Mouse (Mus musculus): ENCODE data around the gene Gm5662. TPM values are rescaled to one million over a fixed set of nuclear protein-coding genes. Genes with fewer than 3 reads are reported as not detected.
"Not testable (repeated sequence)": the region's sequence is repeated elsewhere in the genome, so short reads cannot be mapped to it uniquely, and the experiment has no call there.

Gene Gm5662
- polyA plus RNA-seq, 1 experiment from 2014 or later: not detected

- not testable (repeated sequence) for H3K27me3 ChIP-seq (ENCODE audit: control insufficient read depth, insufficient read depth, low read depth, low read length); H3K27ac ChIP-seq (ENCODE audit: low read length); H3K9ac ChIP-seq (ENCODE audit: low read length); ATAC-seq (ENCODE audit: low read depth); H3K4me1 ChIP-seq (replicated peaks; ENCODE audit: control insufficient read depth, insufficient read depth, low read length); H3K9me3 ChIP-seq (ENCODE audit: control insufficient read depth, low read length); H3K4me2 ChIP-seq (ENCODE audit: low read depth, low read length); H3K36me3 ChIP-seq (ENCODE audit: control insufficient read depth, insufficient read depth, low read length); H3K4me3 ChIP-seq (ENCODE audit: low read length)
- WGBS: 50% methylated on average over 1 of the region's 1 CpGs
These were observed 31.4 kb downstream of the Gm5662 start for GRCm38 (mm10) chr12:88242940-88243339.

Other genes with a start within 250 kb of the Gm5662 start
- gene Gm2056, start 247.5 kb downstream of the Gm5662 start, polyA plus RNA-seq (2015; fragmentation: Nextera tagmentation; extraction: Ambion mirVana): not detected in 2 replicates
- gene Gm16368, start 190.8 kb downstream of the Gm5662 start, polyA plus RNA-seq (2015; fragmentation: Nextera tagmentation; extraction: Ambion mirVana): not detected in 2 replicates
- gene Gm10436, start 92.4 kb downstream of the Gm5662 start, polyA plus RNA-seq (2015; fragmentation: Nextera tagmentation; extraction: Ambion mirVana): not detected in 2 replicates
- not detected in 2 replicates for gene Gm8332, start 24.4 kb downstream of the Gm5662 start, polyA plus RNA-seq (2015; fragmentation: Nextera tagmentation; extraction: Ambion mirVana)
- not detected in 2 replicates for gene Gm5039, start 49.5 kb upstream of the Gm5662 start, polyA plus RNA-seq (2015; fragmentation: Nextera tagmentation; extraction: Ambion mirVana)
- 16.2 and 17.1 TPM in 2 replicates for gene Adck1, start 86.1 kb upstream of the Gm5662 start, polyA plus RNA-seq (2015; fragmentation: Nextera tagmentation; extraction: Ambion mirVana)

Measured in lung, embryonic 16.5 days (tissue).